In the genomic region with DNA sequence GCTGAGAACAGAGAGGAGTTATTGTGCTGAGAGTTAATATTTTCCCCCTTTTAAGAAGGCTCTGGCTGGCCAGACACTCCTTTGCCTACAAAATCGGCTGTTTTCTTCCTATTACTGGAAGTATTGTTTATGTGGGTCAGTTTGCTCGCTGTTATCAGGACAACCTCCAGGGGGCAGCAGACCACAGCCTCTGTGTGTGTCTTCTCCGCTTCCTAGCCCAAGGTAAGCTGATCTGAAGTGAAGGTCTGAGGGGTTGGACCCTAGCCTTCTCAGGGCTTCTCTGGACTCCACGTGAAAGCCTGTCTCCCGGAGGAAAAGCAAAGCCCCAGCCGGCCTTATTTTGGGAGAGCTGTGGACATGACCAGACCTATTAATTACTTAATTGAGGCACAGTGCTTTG, we compare ENCODE assay signal across 8 mouse cellular contexts.
A peak's percentile ranks its signal among the peaks of the same experiment; 100 is the strongest.
DNase-seq lines count a peak whose midpoint lies in the region; ATAC-seq and TF ChIP-seq lines count a peak whose summit lies in the region.

No protein-coding gene starts in this region.

- DNase-seq in ES-E14 (ENCODE audit: low read depth, low spot score): peak; percentile 79
- DNase-seq in c-Kit-positive CD71-negative TER-119-negative erythroid progenitor cells, embryonic 14.5 days (ENCODE audit: low read depth): peak; percentile 77
- DNase-seq in forebrain, embryonic 10.5 days (ENCODE audit: extremely low spot score, low spot score): peak; percentile 86
- DNase-seq in heart, postnatal 25 days (ENCODE audit: low spot score): peak; percentile 17
- peak; percentile 68 to 90 for DNase-seq in layer of hippocampus, adult 8-10 months (ENCODE audit: low spot score in 2 of 2)
- DNase-seq in lung, postnatal 0 days (ENCODE audit: low spot score): peak; percentile 90
- DNase-seq in ovary, postnatal 36 days (ENCODE audit: low spot score): peak; percentile 83
- peak; percentile 62 to 86 for DNase-seq in thymus, postnatal 10 days (ENCODE audit: low spot score in 2 of 2)

- H3K36me3 ChIP-seq in ES-E14 (ENCODE audit: control insufficient read depth, insufficient read depth, low read length, poor library complexity, severe bottlenecking): no peaks in the 10 kb centered on the region
- no peaks in the 10 kb centered on the region for H3K36me3 ChIP-seq in forebrain, embryonic 10.5 days (replicated peaks)
- no peaks in the 10 kb centered on the region for H3K36me3 ChIP-seq in lung, postnatal 0 days (ENCODE audit: insufficient read depth, low read length)

- in situ Hi-C loops in ES-E14 (cut with MboI; ENCODE audit: low sequenced_read_pairs in 2 of 2, unreplicated experiment in 2 of 2): no loop called here

- intact Hi-C loops in heart, postnatal 25 days (cut with DNase I): loop anchor here (1.0 to 5.0 kb wide), 5 partner anchors 133 to 977 kb away; no protein-coding TSS in a partner anchor

- no peak overlapping the region for H3K27ac ChIP-seq in ES-E14 (ENCODE audit: insufficient read depth, low read depth, low read length, poor library complexity, severe bottlenecking)
- H3K27ac ChIP-seq in forebrain, embryonic 10.5 days: no peak overlapping the region
- no peak overlapping the region for H3K27ac ChIP-seq in lung, postnatal 0 days (ENCODE audit: low read length)

- H3K9ac ChIP-seq in ES-E14 (ENCODE audit: insufficient read depth, low read depth, low read length, poor library complexity, severe bottlenecking): no peak overlapping the region
- H3K9ac ChIP-seq in lung, postnatal 0 days (replicated peaks; ENCODE audit: low read depth): no peak overlapping the region

- WGBS in forebrain, embryonic 10.5 days: 9% methylated on average over 6 of the region's 6 CpGs
- WGBS in lung, postnatal 0 days: 2% methylated on average over 6 of the region's 6 CpGs

- no peaks in the 10 kb centered on the region for H3K4me1 ChIP-seq in ES-E14 (ENCODE audit: control insufficient read depth in 2 of 2, insufficient read depth in 2 of 2, low read length in 2 of 2, poor library complexity in 1 of 2)
- peaks cover 9% of the 10 kb centered on the region for H3K4me1 ChIP-seq in forebrain, embryonic 10.5 days
- no peaks in the 10 kb centered on the region for H3K4me1 ChIP-seq in lung, postnatal 0 days (ENCODE audit: insufficient read depth, low read depth, low read length)

- no peak overlapping the region for H3K4me3 ChIP-seq in ES-E14 (ENCODE audit: insufficient read depth in 1 of 2, low read depth in 1 of 2, low read length in 2 of 2, poor library complexity in 1 of 2, severe bottlenecking in 1 of 2)
- no peak overlapping the region for H3K4me3 ChIP-seq in forebrain, embryonic 10.5 days
- no peak overlapping the region for H3K4me3 ChIP-seq in lung, postnatal 0 days (ENCODE audit: low read depth, low read length)

- ATAC-seq in lung, postnatal 0 days: peak; percentile 68

- no peaks in the 10 kb centered on the region for H3K9me3 ChIP-seq in ES-E14 (ENCODE audit: control insufficient read depth, insufficient read depth, low read depth, low read length)
- no peaks in the 10 kb centered on the region for H3K9me3 ChIP-seq in forebrain, embryonic 10.5 days
- H3K9me3 ChIP-seq in lung, postnatal 0 days (ENCODE audit: low read length): no peaks in the 10 kb centered on the region

- peak; percentile 96 for TF ChIP-seq CTCF in lung, postnatal 0 days (IDR thresholded peaks at IDR 0.05)

- peaks cover 19% of the 10 kb centered on the region for H3K27me3 ChIP-seq in forebrain, embryonic 10.5 days (ENCODE audit: poor library complexity, severe bottlenecking)
- no peaks in the 10 kb centered on the region for H3K27me3 ChIP-seq in lung, postnatal 0 days (replicated peaks; ENCODE audit: insufficient read depth, low read length)

- TF ChIP-seq EP300 in lung, postnatal 0 days (IDR thresholded peaks at IDR 0.05): no peak

- peak overlapping the region; percentile 47 for H3K4me2 ChIP-seq in lung, postnatal 0 days (replicated peaks; ENCODE audit: low read depth, low read length)

TF ChIP-seq in ES-E14, 5 proteins besides CTCF, POLR2A, EP300 and RAD21:
- 0 out of 2 replicates have a peak, but pooled peaks have one; percentile 77 for TF ChIP-seq ZC3H11A (IDR thresholded peaks at IDR 0.05; ENCODE audit: borderline replicate concordance, low read depth, low read length)
- no peak for TF ChIP-seq CHD2 (IDR thresholded peaks at IDR 0.05; ENCODE audit: low read depth, low read length)
- no peak for TF ChIP-seq MAFK (IDR thresholded peaks at IDR 0.05; ENCODE audit: insufficient read depth, low read depth, low read length)

Comparison
In these comparisons a context has a peak if more than half of its experiments do, and no peak if none do; other contexts are left out.
1. DNase-seq: peak in every context shown above with its lines; median percentile 90 in lung, postnatal 0 days; 86 in forebrain, embryonic 10.5 days; 83 in ovary, postnatal 36 days; 79 in ES-E14; 79 in layer of hippocampus, adult 8-10 months; 77 in c-Kit-positive CD71-negative TER-119-negative erythroid progenitor cells, embryonic 14.5 days; 74 in thymus, postnatal 10 days; 17 in heart, postnatal 25 days.